Mouse (Mus musculus) heart, embryonic 11.5 days (tissue): Measurements from ENCODE around the gene Zfp984. TPM values are rescaled to one million over a fixed set of nuclear protein-coding genes. Genes with fewer than 3 reads are reported as not detected.
A peak's percentile ranks its signal among the peaks of the same experiment; 100 is the strongest.
"Not testable (repeated sequence)": the region's sequence is repeated elsewhere in the genome, so short reads cannot be mapped to it uniquely, and the experiment has no call there.

Experiments used
- ATAC-seq: fragments of 200-750 bp; cut with Nextera tagmentation; replicated peaks from 2 replicates; pipeline ENCODE4 v1.8.0; 2017; ENCODE audit warnings: moderate library complexity; ENCODE audit not compliant: insufficient number of reproducible peaks, low FRiP score, low TSS enrichment
- H3K27ac ChIP-seq: fragments of 300-500 bp; sonication (generic); 2 replicates; pipeline ENCODE4 v1.5.1; 2014; ENCODE audit warnings: mild to moderate bottlenecking, low read depth, low read length
- H3K27me3 ChIP-seq: fragments of 300-500 bp; sonication (generic); 2 replicates; pipeline ENCODE4 v1.6.1; 2014; ENCODE audit warnings: mild to moderate bottlenecking, low read length, mixed read lengths; ENCODE audit not compliant: control insufficient read depth, insufficient read depth
- H3K36me3 ChIP-seq: fragments of 300-500 bp; sonication (generic); 2 replicates; pipeline ENCODE4 v1.6.1; 2014; ENCODE audit warnings: mild to moderate bottlenecking, low read length, moderate library complexity, mixed read lengths; ENCODE audit not compliant: control insufficient read depth, insufficient read depth
- H3K4me1 ChIP-seq: fragments of 300-500 bp; sonication (generic); 2 replicates; pipeline ENCODE4 v1.6.1; 2014; ENCODE audit warnings: low read length; ENCODE audit not compliant: control insufficient read depth, insufficient read depth
- H3K4me2 ChIP-seq: fragments of 300-500 bp; sonication (generic); 2 replicates; pipeline ENCODE4 v1.6.1; 2014; ENCODE audit warnings: mild to moderate bottlenecking, moderate library complexity
- H3K4me3 ChIP-seq: fragments of 300-500 bp; sonication (generic); 2 replicates; pipeline ENCODE4 v1.5.1; 2014; ENCODE audit warnings: low read depth, low read length
- H3K9ac ChIP-seq: fragments of 300-500 bp; sonication (generic); 2 replicates; pipeline ENCODE4 v1.6.1; 2014; ENCODE audit warnings: mild to moderate bottlenecking, low read depth, low read length, moderate library complexity
- H3K9me3 ChIP-seq: fragments of 300-500 bp; sonication (generic); replicated peaks from 2 replicates; pipeline ENCODE4 v1.6.1; 2016; ENCODE audit warnings: low read length; ENCODE audit not compliant: control insufficient read depth
- WGBS: fragments of 180-500 bp; shearing (Covaris S2); extraction: QIAGEN DNeasy Blood & Tissue Kit; methylation state at CpG from one replicate; pipeline ENCODE4 v1.1.7; 2014; ENCODE audit not compliant: insufficient replicate concordance; 5-methylcytosine and 5-hydroxymethylcytosine counted together
- polyA plus RNA-seq: library from polyadenylated mRNA; unstranded; fragments of >200 nt; fragmentation: Nextera tagmentation; extraction: Ambion mirVana; gene quantifications from 2 replicates; pipeline ENCODE4 v1.2.1, GENCODE M21; 2014

Gene Zfp984
- polyA plus RNA-seq, 1 experiment from 2014 or later: 11.6 TPM

DNA sequence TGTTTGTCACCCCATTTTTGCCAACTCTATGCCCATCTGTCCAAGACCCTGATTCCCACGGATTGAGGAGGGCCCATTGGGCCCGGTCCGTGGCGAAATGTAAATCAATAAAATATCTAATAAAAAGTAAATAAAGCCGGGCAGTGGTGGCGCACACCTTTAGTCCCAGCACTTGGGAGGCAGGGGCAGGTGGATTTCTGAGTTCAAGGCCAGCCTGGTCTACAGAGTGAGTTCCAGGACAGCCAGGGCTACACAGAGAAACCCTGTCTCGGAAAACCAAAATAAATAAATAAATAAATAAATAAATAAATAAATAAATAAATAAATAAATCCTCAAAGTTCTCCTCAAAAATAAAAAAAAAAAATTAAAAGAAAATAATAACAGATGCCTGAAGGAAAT is 10.1 kb upstream of the Zfp984 start:
- not testable (repeated sequence) for ATAC-seq

DNA sequence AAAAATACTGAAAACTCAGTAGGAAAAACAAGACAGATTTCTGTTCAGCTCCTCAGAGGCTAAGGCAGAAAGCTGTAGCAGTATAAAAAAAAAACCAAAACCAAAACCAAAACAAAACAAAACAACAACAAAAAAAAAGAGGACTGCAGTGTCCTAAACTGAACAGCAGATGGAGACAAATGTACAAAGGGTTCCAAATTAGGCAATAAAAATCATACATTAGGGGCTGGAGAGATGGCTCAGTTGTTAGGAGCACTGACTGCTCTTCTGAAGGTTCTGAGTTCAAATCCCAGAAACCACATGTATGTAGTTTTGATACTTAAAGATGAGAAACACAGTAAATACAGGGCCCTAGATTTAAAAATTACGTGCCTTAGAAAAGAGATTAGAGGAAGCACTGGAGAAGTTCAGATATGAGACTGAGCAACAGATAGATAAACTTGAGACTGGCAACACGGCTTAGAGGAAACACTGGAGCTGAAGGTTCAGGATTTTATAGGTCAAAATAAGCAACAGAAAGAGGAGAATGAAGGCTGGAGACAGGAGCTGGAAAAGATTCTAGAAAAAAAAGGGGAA is 5.1 kb upstream of the Zfp984 start:
- no peak for ATAC-seq

More for the DNA sequence above, 10.1 kb upstream of the Zfp984 start:
- peaks cover 30% of the 10 kb centered on the region for H3K9me3 ChIP-seq
- 81% methylated on average over 7 of the region's 7 CpGs for WGBS
- H3K9ac ChIP-seq, H3K4me1 ChIP-seq, H3K27me3 ChIP-seq, H3K4me2 ChIP-seq, H3K4me3 ChIP-seq, H3K36me3 ChIP-seq, H3K27ac ChIP-seq: not testable (repeated sequence)

DNA sequence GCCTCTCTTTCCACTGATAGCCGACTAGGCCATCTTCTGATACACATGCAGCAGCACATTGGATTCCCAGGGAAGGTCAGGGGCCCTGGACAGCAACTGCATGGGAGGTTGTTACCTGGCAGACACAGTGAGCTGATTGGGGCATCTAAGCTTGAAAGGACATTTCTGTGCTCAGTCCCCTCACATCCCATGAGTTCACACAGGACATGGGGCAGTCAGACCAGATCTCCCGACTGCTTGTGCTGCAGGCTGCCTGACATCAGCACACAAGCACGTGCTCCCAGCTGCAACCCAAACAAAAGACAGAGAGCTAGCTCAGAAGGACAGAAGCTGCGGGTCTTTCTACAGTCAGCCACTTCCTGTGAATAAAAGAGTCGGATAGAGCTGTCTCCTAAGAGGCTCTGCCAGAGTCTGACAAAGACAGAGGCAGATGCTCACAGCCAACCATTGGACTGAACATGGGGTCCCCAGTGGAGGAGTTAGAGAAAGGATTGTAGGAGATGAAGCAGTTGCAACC is 3.7 kb upstream of the Zfp984 start:
- no peak overlapping the region for H3K4me2 ChIP-seq
- H3K27me3 ChIP-seq: no peaks in the 10 kb centered on the region
- H3K9ac ChIP-seq: no peak overlapping the region
- H3K36me3 ChIP-seq: no peaks in the 10 kb centered on the region
- H3K4me3 ChIP-seq: no peak overlapping the region
- H3K9me3 ChIP-seq: no peaks in the 10 kb centered on the region
- no peak overlapping the region for H3K27ac ChIP-seq
- ATAC-seq: no peak
- WGBS: 46% methylated on average over 5 of the region's 5 CpGs
- H3K4me1 ChIP-seq: no peaks in the 10 kb centered on the region

More for the DNA sequence above, 5.1 kb upstream of the Zfp984 start:
- Histone ChIP-seq H3K9me3 (no peaks in the 10 kb centered on the region), H3K27ac (no peak overlapping the region), H3K36me3 (no peaks in the 10 kb centered on the region), H3K4me2 (no peak overlapping the region), H3K4me1 (no peaks in the 10 kb centered on the region), H3K4me3 (no peak overlapping the region), H3K9ac (no peak overlapping the region), H3K27me3 (no peaks in the 10 kb centered on the region)
- WGBS: 66% methylated on average over 2 of the region's 2 CpGs

DNA sequence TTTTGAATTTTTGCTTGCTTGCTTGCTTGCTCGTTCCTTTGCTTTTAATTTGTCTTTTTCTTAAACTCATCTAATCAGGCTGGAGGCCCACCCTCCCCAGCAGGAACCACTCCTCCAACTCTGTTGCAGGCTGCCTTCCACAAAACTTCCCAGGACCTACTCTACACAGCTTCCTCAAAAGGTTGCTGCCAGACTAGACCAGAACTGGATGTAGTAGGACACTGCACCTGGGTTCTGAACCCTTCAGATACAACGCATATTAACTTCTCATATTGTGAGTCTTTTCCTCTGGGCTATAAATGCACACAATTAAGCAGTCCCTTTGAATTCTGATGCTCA is 347 bp upstream of the Zfp984 start:
- 41% methylated on average over 2 of the region's 2 CpGs for WGBS
- not testable (repeated sequence) for H3K9ac ChIP-seq, H3K27ac ChIP-seq, H3K9me3 ChIP-seq, ATAC-seq, H3K27me3 ChIP-seq, H3K4me1 ChIP-seq, H3K36me3 ChIP-seq
- Histone ChIP-seq H3K4me3 (peak overlapping the region; percentile 60), H3K4me2 (peak overlapping the region; percentile 71)

DNA sequence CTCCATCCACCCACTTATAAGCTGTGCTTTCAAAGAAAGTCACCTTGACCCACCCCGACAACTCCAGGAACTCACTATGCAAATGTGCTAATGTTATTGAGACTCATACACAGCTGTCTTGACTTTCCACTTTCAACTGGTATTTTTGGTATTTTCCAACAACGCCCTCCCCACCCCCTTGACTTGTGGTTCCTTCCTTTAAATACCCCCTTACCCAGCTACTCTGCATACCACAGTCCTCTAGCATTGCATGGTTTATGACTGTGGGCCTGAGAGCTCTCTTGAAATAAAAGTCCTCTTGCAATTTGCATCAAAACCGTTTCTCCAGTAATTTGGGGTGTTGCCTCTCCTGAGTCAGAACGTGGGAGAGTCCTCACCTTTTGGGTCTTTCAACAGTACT is 1.1 kb downstream of the Zfp984 start:
- ATAC-seq, H3K9ac ChIP-seq: not testable (repeated sequence)
- peak overlapping the region; percentile 71 for H3K4me2 ChIP-seq

DNA sequence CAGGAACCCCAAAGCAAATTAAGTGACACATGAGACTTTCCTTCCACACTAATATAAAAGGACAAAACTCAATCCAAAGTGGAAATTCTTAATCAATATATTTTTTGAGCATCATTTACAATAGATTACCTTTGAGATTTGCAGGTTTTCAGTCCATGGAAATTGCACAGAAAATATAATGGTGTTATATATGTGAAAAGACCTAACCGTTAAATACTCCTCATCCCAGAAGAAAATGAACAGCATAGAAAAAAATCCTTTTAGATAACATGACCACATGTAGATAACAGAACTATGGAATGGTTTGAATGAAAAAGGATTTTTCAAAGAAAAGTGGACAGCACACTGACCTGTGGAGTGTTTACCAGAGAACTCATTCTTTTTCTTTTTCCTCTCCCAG is 14.3 kb downstream of the Zfp984 start:
- WGBS: 85% methylated on average over 1 of the region's 1 CpGs
- not testable (repeated sequence) for H3K4me2 ChIP-seq
- peak; percentile 60; the same call in 1 of the 2 replicates for ATAC-seq

More for the DNA sequence above, 1.1 kb downstream of the Zfp984 start:
- WGBS: 60% methylated on average over 4 of the region's 4 CpGs
- not testable (repeated sequence) for H3K4me1 ChIP-seq, H3K9me3 ChIP-seq, H3K36me3 ChIP-seq, H3K27ac ChIP-seq, H3K27me3 ChIP-seq
- peak overlapping the region; percentile 60 for H3K4me3 ChIP-seq

DNA sequence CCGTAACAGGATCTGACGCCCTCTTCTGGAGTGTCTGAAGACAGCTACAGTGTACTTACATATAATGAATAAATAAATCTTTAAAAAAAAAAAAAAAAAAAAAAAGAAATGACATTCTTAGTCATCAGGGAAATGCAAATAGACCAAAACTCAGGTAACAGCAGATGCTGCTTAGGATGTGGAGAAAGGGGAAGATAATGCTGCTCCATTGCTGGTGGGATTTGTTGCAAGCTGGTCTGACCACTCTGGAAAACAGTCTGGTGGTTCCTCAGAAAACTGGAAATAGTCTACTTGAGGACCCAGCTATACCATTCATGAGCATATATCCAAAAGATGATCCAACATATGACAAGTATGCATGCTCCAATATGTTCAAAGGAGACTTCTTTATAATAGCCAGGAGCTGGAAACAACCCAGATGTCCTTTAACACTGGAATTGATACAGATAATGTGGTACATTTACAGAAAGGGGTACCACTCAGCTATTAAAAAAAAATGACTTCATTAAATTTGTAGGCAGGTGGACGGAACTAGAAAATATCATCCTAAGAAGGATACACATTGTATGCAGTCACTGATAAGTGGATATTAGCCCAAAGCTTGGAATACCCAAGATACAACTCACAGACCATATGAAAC is 15.4 kb downstream of the Zfp984 start:
- not testable (repeated sequence) for H3K4me2 ChIP-seq, ATAC-seq, H3K27ac ChIP-seq, H3K4me3 ChIP-seq, H3K27me3 ChIP-seq, H3K9ac ChIP-seq, H3K4me1 ChIP-seq, H3K9me3 ChIP-seq, H3K36me3 ChIP-seq
- WGBS: 85% methylated on average over 1 of the region's 3 CpGs

More for the DNA sequence above, 14.3 kb downstream of the Zfp984 start:
- not testable (repeated sequence) for H3K27ac ChIP-seq, H3K27me3 ChIP-seq, H3K36me3 ChIP-seq, H3K4me3 ChIP-seq, H3K9me3 ChIP-seq, H3K4me1 ChIP-seq, H3K9ac ChIP-seq

DNA sequence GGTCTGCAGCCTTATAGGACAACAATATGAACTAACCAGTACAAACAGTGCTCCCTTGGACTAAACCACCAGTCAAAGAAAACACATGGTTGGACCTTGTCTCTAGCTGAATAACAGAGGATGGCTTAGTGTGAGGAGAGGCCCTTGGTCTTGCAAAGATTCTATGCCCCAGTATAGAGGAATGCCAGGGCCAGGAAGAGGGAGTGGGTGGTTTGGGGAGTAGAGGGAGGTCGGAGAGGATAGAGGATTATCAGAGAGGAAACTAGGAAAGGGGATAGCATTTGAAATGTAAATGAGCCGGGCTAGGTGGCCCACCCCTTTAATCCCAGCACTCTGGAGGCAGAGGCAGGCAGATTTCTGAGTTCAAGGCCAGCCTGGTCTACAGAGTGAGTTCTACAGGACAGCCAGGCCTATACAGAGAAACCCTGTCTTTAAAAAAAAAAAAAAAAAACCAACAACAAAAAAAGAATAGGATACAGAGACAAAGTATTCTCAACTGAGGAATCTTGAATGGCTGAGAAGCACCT is 16.1 kb downstream of the Zfp984 start:
- H3K4me1 ChIP-seq, H3K27ac ChIP-seq, H3K27me3 ChIP-seq, H3K4me3 ChIP-seq, H3K4me2 ChIP-seq, H3K36me3 ChIP-seq, H3K9ac ChIP-seq, H3K9me3 ChIP-seq: not testable (repeated sequence)
- 60% methylated on average over 2 of the region's 2 CpGs for WGBS
- 0 out of 2 replicates have a peak, but pooled peaks have one; percentile 31 for ATAC-seq

DNA sequence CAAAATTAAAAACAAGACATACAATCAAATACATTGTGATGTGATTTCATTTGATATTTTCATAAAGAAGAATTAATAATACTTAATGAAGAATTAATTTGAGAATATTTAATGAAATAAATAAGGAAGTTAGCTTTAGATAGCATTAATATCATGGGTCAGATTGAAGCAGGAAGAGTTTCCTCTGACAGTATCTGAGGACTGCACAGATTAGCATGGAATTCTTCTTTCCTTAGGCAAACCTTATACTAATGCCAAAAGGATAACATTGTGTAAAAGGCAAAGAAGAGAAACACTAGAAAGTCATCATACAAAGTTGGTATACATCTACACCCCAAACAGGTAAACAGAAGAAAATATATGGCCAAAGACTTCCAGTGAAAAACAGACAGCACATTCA is 17.9 kb downstream of the Zfp984 start:
- not testable (repeated sequence) for H3K9me3 ChIP-seq, H3K9ac ChIP-seq, H3K4me3 ChIP-seq, H3K4me1 ChIP-seq, H3K27me3 ChIP-seq, H3K4me2 ChIP-seq, H3K27ac ChIP-seq, H3K36me3 ChIP-seq
- 0 out of 2 replicates have a peak, but pooled peaks have one; percentile 23 for ATAC-seq
